Mouse (Mus musculus): Measurements from ENCODE around the gene Epn3. TPM values are rescaled to one million over a fixed set of nuclear protein-coding genes. Genes with fewer than 3 reads are reported as not detected.

The Epn3 gene
- total and polyA plus RNA-seq, 2 experiments from 2014 or later = 2.7 to 3.6 TPM

DNA sequence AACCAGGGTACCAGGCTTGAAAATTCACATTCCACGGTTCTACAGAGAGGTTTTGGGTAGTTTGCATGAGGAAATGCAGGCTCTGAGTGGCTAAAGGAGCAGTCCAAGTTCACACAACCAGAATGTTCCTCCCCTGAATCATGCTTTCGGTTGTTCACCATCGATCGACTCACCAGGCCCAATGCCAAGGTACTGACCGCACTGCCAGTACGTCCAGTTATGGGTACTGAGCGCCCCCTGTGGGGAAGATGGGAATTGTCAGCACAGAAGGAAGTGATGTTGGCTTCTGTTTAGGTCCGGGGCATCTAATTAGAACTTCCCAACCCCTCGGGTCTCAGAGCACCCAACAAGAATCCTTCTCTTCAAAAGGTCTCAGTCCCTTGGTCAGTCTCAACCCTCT, 44.2 kb upstream of the Epn3 start:
- peak; percentile 93 for TF ChIP-seq CTCF (IDR thresholded peaks at IDR 0.05; ENCODE audit: low read depth)
- H3K4me2 ChIP-seq (ENCODE audit: low read depth, low read length) = peak overlapping the region; percentile 33; the same call in 1 of the 2 replicates
- no peak overlapping the region for H3K4me3 ChIP-seq (ENCODE audit: low read length)
- peak; percentile 94 for DNase-seq (ENCODE audit: low spot score)
- H3K4me1 ChIP-seq (ENCODE audit: insufficient read depth, low read length) = peaks cover 7% of the 10 kb centered on the region; the same call in 1 of the 2 replicates
- no peaks in the 10 kb centered on the region for H3K9me3 ChIP-seq (ENCODE audit: low read length)
- ATAC-seq = no peak
- peaks cover 7% of the 10 kb centered on the region; the same call in 1 of the 2 replicates for H3K36me3 ChIP-seq (ENCODE audit: insufficient read depth, low read length)
- no peak overlapping the region for H3K27ac ChIP-seq
- no peak overlapping the region for H3K9ac ChIP-seq (replicated peaks; ENCODE audit: low read length)
- no peaks in the 10 kb centered on the region for H3K27me3 ChIP-seq (ENCODE audit: insufficient read depth, low read length)
- 24% methylated on average over 9 of the region's 9 CpGs for WGBS

DNA sequence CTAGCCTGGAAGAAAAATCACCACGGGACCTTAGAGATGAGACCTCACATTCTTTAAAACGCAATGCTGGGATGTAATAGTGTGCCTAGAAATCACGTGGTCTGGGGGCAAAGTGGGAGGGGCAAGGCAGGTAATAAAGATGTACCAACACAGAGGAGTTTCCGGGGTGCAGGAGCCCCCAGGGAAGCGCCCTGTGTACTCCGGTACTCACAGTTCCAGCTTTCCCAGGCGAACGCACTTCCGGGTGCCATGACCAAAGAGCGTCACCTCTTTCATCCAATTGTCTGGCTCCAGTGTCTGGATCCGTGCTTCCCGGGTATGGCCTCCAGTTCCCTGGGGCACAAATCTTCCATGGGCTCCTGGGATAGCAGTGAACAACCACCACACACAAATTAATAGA, 43.6 kb upstream of the Epn3 start:
- Histone ChIP-seq H3K27ac (no peak overlapping the region), H3K36me3 (ENCODE audit: insufficient read depth, low read length) (peaks cover 7% of the 10 kb centered on the region; the same call in 1 of the 2 replicates), H3K9me3 (ENCODE audit: low read length) (no peaks in the 10 kb centered on the region), H3K4me3 (ENCODE audit: low read length) (no peak overlapping the region), H3K4me1 (ENCODE audit: insufficient read depth, low read length) (peaks cover 7% of the 10 kb centered on the region; the same call in 1 of the 2 replicates), H3K9ac (replicated peaks; ENCODE audit: low read length) (no peak overlapping the region), H3K27me3 (ENCODE audit: insufficient read depth, low read length) (no peaks in the 10 kb centered on the region), H3K4me2 (ENCODE audit: low read depth, low read length) (no peak overlapping the region)
- TF ChIP-seq CTCF (IDR thresholded peaks at IDR 0.05; ENCODE audit: low read depth) = no peak
- ATAC-seq (no peak), DNase-seq (ENCODE audit: low spot score) (no peak)
- 85% methylated on average over 12 of the region's 12 CpGs for WGBS

DNA sequence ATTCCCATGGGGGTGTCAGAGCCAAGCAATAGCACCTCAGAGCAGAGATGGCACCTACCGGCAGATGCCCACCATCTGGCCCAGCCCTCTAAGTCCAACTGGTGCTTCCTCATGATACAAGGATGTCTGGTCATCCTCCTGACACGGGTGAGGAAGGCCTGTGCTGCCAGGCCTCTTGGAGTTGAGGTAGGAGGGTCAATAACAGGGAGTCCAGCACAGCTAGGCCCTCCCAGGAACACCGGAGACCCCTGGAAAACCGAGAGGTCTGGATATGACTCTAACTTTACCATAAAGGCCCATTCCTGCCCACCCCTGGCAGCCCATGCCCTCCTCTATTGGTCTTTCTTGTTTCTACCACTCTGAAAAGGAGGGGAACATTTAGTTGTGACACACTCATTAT, 42.6 kb upstream of the Epn3 start:
- Histone ChIP-seq H3K9me3 (ENCODE audit: low read length) (no peaks in the 10 kb centered on the region), H3K9ac (replicated peaks; ENCODE audit: low read length) (no peak overlapping the region), H3K4me2 (ENCODE audit: low read depth, low read length) (no peak overlapping the region), H3K4me1 (ENCODE audit: insufficient read depth, low read length) (no peaks in the 10 kb centered on the region), H3K4me3 (ENCODE audit: low read length) (no peak overlapping the region), H3K27ac (no peak overlapping the region), H3K27me3 (ENCODE audit: insufficient read depth, low read length) (no peaks in the 10 kb centered on the region), H3K36me3 (ENCODE audit: insufficient read depth, low read length) (peaks cover 7% of the 10 kb centered on the region; the same call in 1 of the 2 replicates)
- 83% methylated on average over 4 of the region's 4 CpGs for WGBS
- no peak for TF ChIP-seq CTCF (IDR thresholded peaks at IDR 0.05; ENCODE audit: low read depth)
- ATAC-seq (no peak), DNase-seq (ENCODE audit: low spot score) (no peak)

DNA sequence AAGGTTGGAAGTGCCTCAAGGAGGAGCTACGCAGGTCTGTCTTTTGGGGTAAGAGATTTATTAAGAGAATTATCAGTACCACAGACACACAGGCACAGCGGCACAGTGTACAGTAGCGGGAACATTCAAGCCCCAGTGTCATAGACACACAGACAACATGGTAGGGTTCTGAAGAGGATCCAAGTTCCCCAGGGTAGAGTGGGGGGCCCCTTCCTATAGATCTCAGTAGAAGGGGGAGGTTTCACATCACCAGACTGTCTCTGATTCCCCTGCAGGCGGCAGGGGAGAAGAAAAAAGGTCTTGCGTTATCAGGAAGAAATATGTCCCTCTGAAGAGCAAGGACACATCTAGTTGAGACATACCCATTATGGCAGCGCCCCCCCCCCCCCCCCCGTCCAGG, 40.0 kb upstream of the Epn3 start:
- Histone ChIP-seq H3K4me3 (ENCODE audit: low read length) (no peak overlapping the region), H3K27ac (no peak overlapping the region), H3K9ac (replicated peaks; ENCODE audit: low read length) (no peak overlapping the region), H3K36me3 (ENCODE audit: insufficient read depth, low read length) (peaks cover 7% of the 10 kb centered on the region; the same call in 1 of the 2 replicates), H3K9me3 (ENCODE audit: low read length) (no peaks in the 10 kb centered on the region), H3K4me1 (ENCODE audit: insufficient read depth, low read length) (no peaks in the 10 kb centered on the region), H3K4me2 (ENCODE audit: low read depth, low read length) (no peak overlapping the region), H3K27me3 (ENCODE audit: insufficient read depth, low read length) (no peaks in the 10 kb centered on the region)
- TF ChIP-seq CTCF (IDR thresholded peaks at IDR 0.05; ENCODE audit: low read depth) = no peak
- WGBS = 74% methylated on average over 7 of the region's 7 CpGs
- no peak for DNase-seq (ENCODE audit: low spot score)
- no peak for ATAC-seq

DNA sequence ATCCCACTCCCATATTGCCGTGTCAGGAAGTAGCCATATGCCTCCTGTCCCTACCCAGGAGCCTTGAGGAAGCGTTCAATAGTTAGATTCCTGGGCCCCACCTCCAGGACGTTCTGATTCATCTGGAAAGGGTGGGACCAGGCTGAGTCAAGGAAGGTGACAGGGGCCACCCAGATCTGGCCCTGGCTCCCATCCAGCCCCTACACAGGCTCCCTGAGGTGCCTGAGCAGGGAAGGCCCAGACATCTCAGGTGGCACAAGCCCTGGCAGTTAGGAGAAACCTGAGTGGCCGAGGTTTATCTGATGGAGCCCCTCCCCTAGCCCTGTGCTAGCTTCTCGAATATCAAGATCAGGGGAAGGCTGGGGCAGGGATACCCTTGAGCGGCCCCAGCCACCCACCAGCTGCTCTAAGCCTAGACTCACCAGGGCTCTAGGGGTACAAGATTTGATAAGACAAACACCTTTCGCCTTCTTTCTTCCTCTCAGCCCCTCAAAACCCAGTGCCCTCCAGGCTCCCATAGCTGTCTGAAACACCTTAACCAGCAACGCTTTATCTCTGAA, 39.0 kb upstream of the Epn3 start:
- ATAC-seq = no peak

DNA sequence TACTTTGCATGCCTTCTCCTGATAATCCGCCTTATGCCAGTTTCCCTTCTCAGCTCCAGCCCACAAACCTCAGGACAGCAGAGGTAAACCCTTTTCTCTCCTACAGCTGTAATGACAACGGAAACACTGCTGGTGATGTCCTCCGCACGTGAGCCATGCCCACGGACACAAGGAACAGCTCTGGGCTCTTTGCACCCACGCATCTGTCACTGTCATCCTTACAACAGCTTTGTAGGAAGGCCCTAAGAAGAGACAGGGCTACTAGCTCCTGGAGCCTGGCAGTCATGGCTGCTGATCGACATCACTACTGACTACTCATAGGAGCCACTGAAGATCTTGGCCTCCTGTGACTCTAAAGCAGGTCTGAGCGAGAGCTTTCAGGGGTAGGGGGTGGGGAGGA, 33.4 kb upstream of the Epn3 start:
- DNase-seq (ENCODE audit: low spot score) (no peak), ATAC-seq (no peak)
- TF ChIP-seq CTCF (IDR thresholded peaks at IDR 0.05; ENCODE audit: low read depth) = no peak
- H3K27me3 ChIP-seq (ENCODE audit: insufficient read depth, low read length) = no peaks in the 10 kb centered on the region
- H3K4me2 ChIP-seq (ENCODE audit: low read depth, low read length) = no peak overlapping the region
- no peak overlapping the region for H3K9ac ChIP-seq (replicated peaks; ENCODE audit: low read length)
- no peak overlapping the region for H3K4me3 ChIP-seq (ENCODE audit: low read length)
- 71% methylated on average over 8 of the region's 8 CpGs for WGBS
- H3K36me3 ChIP-seq (ENCODE audit: insufficient read depth, low read length) = no peaks in the 10 kb centered on the region
- no peak overlapping the region for H3K27ac ChIP-seq
- H3K9me3 ChIP-seq (ENCODE audit: low read length) = 0 out of 2 replicates have a peak, but pooled peaks cover 2% of the 10 kb centered on the region
- no peaks in the 10 kb centered on the region for H3K4me1 ChIP-seq (ENCODE audit: insufficient read depth, low read length)

More for the DNA sequence above, 39.0 kb upstream of the Epn3 start:
- no peak overlapping the region for H3K9ac ChIP-seq (replicated peaks; ENCODE audit: low read length)
- H3K9me3 ChIP-seq (ENCODE audit: low read length) = 0 out of 2 replicates have a peak, but pooled peaks cover 2% of the 10 kb centered on the region
- no peaks in the 10 kb centered on the region for H3K27me3 ChIP-seq (ENCODE audit: insufficient read depth, low read length)
- no peak overlapping the region for H3K27ac ChIP-seq
- WGBS = 69% methylated on average over 8 of the region's 8 CpGs
- DNase-seq (ENCODE audit: low spot score) = no peak
- no peaks in the 10 kb centered on the region for H3K4me1 ChIP-seq (ENCODE audit: insufficient read depth, low read length)
- no peak overlapping the region for H3K4me3 ChIP-seq (ENCODE audit: low read length)
- TF ChIP-seq CTCF (IDR thresholded peaks at IDR 0.05; ENCODE audit: low read depth) = no peak
- H3K36me3 ChIP-seq (ENCODE audit: insufficient read depth, low read length) = peaks cover 7% of the 10 kb centered on the region; the same call in 1 of the 2 replicates
- H3K4me2 ChIP-seq (ENCODE audit: low read depth, low read length) = no peak overlapping the region

DNA sequence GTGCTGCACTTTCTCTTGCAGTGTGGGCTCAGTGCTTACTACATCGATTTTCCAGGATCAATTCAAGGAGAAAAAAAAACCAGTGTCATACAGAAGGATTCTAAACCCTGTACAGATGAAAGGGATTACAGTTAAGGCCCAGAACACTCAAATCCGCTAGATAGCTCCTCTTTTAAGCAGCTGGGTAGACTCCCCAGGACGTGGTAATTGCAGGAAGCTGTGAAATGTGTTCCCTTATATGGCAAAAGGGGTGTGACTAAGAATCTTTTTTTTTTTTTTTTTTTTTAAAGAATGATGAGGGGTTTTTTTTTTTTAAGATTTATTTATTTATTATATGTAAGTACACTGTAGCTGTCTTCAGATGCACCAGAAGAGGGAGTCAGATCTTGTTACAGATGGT, 29.1 kb upstream of the Epn3 start:
- H3K9ac ChIP-seq (replicated peaks; ENCODE audit: low read length) = no peak overlapping the region
- no peaks in the 10 kb centered on the region for H3K4me1 ChIP-seq (ENCODE audit: insufficient read depth, low read length)
- H3K4me3 ChIP-seq (ENCODE audit: low read length) = no peak overlapping the region
- no peak for TF ChIP-seq CTCF (IDR thresholded peaks at IDR 0.05; ENCODE audit: low read depth)
- ATAC-seq = no peak
- 41% methylated on average over 3 of the region's 3 CpGs for WGBS
- no peaks in the 10 kb centered on the region for H3K9me3 ChIP-seq (ENCODE audit: low read length)
- H3K36me3 ChIP-seq (ENCODE audit: insufficient read depth, low read length) = no peaks in the 10 kb centered on the region
- no peak overlapping the region for H3K27ac ChIP-seq
- no peak overlapping the region for H3K4me2 ChIP-seq (ENCODE audit: low read depth, low read length)
- H3K27me3 ChIP-seq (ENCODE audit: insufficient read depth, low read length) = no peaks in the 10 kb centered on the region
- DNase-seq (ENCODE audit: low spot score) = no peak
